Mouse (Mus musculus): ENCODE results near the gene Cnga3. TPM values are rescaled to one million over a fixed set of nuclear protein-coding genes. Genes with fewer than 3 reads are reported as not detected.
A peak's percentile ranks its signal among the peaks of the same experiment; 100 is the strongest.

Gene Cnga3
- total and polyA plus RNA-seq, 3 experiments, result 0.08 to 0.36 (median 0.30) TPM

DNA sequence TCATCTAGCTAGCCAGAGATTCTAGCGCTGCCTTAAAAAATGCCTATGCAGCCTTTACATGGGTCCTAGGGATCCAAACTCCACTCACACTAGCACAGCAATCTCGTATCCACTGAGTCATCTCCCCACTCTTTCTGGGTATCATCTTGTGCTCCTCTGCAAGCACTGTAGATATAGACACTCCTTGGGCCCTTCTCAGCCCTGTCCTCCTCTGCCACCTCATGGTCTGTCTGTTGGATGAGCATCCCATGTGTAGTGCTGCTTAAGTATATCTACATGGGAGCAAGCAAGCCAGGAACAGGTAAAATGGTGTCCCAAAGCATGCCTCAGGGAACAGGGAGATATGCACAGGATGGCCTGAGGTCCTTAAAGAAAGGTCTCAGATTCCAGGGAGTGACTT is 36.4 kb upstream of the Cnga3 start:
- H3K4me3 ChIP-seq (replicated peaks in 1 of 3; ENCODE audit: low read depth in 2 of 3, low read length in 2 of 3, poor library complexity in 1 of 3), result no peak overlapping the region
- H3K27me3 ChIP-seq (replicated peaks), result no peaks in the 10 kb centered on the region
- no peaks in the 10 kb centered on the region for H3K79me2 ChIP-seq (replicated peaks; ENCODE audit: control insufficient read depth, extremely low read depth, insufficient read depth, poor library complexity, severe bottlenecking)
- DNase-seq (ENCODE audit: extremely low read depth), result no peak
- no peaks in the 10 kb centered on the region for H3K9me3 ChIP-seq (replicated peaks; ENCODE audit: low read length)
- peaks cover 0 to 6% of the 10 kb centered on the region in 2 experiments; a peak in 1 of 4 replicates for H3K4me1 ChIP-seq (ENCODE audit: control insufficient read depth in 1 of 2, insufficient read depth in 2 of 2)
- TF ChIP-seq UBTF (IDR thresholded peaks at IDR 0.05; ENCODE audit: low read depth, low read length) (no peak), CHD2 (IDR thresholded peaks at IDR 0.05; ENCODE audit: low read length) (no peak), CTCF (conservative IDR thresholded peaks at IDR 0.05 in 1 of 2, IDR thresholded peaks at IDR 0.05 in 1 of 2; ENCODE audit: low read depth in 2 of 2, low read length in 2 of 2) (peak in 1 of 2 experiments; percentile 38; a peak in 2 of 4 replicates), MAX (IDR thresholded peaks at IDR 0.05; ENCODE audit: low read length) (no peak), MAFK (IDR thresholded peaks at IDR 0.05; ENCODE audit: insufficient replicate concordance, low read length) (no peak), ELF1 (IDR thresholded peaks at IDR 0.05; ENCODE audit: low read depth, low read length) (no peak), ETS1 (conservative IDR thresholded peaks at IDR 0.05; ENCODE audit: low read depth, low read length) (no peak), RAD21 (IDR thresholded peaks at IDR 0.05; ENCODE audit: low read depth, low read length) (peak; percentile 38), POLR2A (IDR thresholded peaks at IDR 0.05; ENCODE audit: low read depth, low read length) (no peak), NRF1 (IDR thresholded peaks at IDR 0.05; ENCODE audit: low read depth, low read length) (no peak), SMC3 (IDR thresholded peaks at IDR 0.05; ENCODE audit: low read depth, low read length) (peak; percentile 30), ZMIZ1 (IDR thresholded peaks at IDR 0.05; ENCODE audit: low read depth, low read length) (no peak), MAZ (IDR thresholded peaks at IDR 0.05; ENCODE audit: low read depth, low read length) (no peak), TBP (conservative IDR thresholded peaks at IDR 0.05; ENCODE audit: low read depth, low read length) (no peak), SIN3A (IDR thresholded peaks at IDR 0.05; ENCODE audit: low read length) (no peak)
- in situ Hi-C loops (cut with MboI; ENCODE audit: low pct_ligation_motif_present, low pct_unique_long_range_greater_than_20kb, low sequenced_read_pairs), result no loop called here
- no peak overlapping the region for H3K27ac ChIP-seq (ENCODE audit: insufficient read depth, low read depth)
- no peak overlapping the region for H3K9ac ChIP-seq (ENCODE audit: insufficient read depth, low read depth)
- dilution Hi-C loops (cut with MboI; ENCODE audit: extremely low pct_ligation_motif_present, extremely low pct_unique_long_range_greater_than_20kb, low sequenced_read_pairs), result no loop called here
- H3K4me2 ChIP-seq (ENCODE audit: insufficient read depth, low read depth, poor library complexity, severe bottlenecking), result no peak overlapping the region
- no peaks in the 10 kb centered on the region for H3K36me3 ChIP-seq (replicated peaks in 1 of 2; ENCODE audit: control insufficient read depth in 1 of 2, insufficient read depth in 1 of 2, low read length in 1 of 2)

DNA sequence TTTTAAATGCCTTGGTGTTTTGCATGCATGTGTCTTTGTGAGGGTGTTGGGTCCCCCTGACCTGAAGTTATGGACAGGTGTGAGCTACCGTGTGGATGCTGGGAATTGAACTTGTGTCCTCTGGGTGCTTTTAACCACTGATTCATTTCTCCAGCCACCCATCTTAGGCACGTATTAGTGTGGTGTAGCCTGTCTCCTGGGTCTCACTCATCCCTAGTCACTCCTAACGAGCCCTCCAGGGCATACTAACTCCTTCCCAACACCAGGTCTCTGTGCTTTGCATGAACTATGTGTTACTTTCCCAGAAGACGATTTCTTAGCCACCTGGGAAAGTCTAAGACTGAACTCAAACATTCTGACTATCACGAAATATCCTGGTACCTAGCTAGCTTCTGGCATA is 34.4 kb upstream of the Cnga3 start:
- Histone ChIP-seq H3K4me3 (replicated peaks in 1 of 3; ENCODE audit: low read depth in 2 of 3, low read length in 2 of 3, poor library complexity in 1 of 3) (no peak overlapping the region), H3K27me3 (replicated peaks) (no peaks in the 10 kb centered on the region), H3K9ac (ENCODE audit: insufficient read depth, low read depth) (no peak overlapping the region), H3K4me2 (ENCODE audit: insufficient read depth, low read depth, poor library complexity, severe bottlenecking) (no peak overlapping the region), H3K27ac (ENCODE audit: insufficient read depth, low read depth) (no peak overlapping the region), H3K4me1 (ENCODE audit: control insufficient read depth in 1 of 2, insufficient read depth in 2 of 2) (peaks cover 0 to 6% of the 10 kb centered on the region in 2 experiments; a peak in 1 of 4 replicates), H3K9me3 (replicated peaks; ENCODE audit: low read length) (no peaks in the 10 kb centered on the region), H3K36me3 (replicated peaks in 1 of 2; ENCODE audit: control insufficient read depth in 1 of 2, insufficient read depth in 1 of 2, low read length in 1 of 2) (no peaks in the 10 kb centered on the region), H3K79me2 (replicated peaks; ENCODE audit: control insufficient read depth, extremely low read depth, insufficient read depth, poor library complexity, severe bottlenecking) (no peaks in the 10 kb centered on the region)
- dilution Hi-C loops (cut with MboI; ENCODE audit: extremely low pct_ligation_motif_present, extremely low pct_unique_long_range_greater_than_20kb, low sequenced_read_pairs) (no loop called here), in situ Hi-C loops (cut with MboI; ENCODE audit: low pct_ligation_motif_present, low pct_unique_long_range_greater_than_20kb, low sequenced_read_pairs) (no loop called here)
- no peak for DNase-seq (ENCODE audit: extremely low read depth)
- TF ChIP-seq MAFK (IDR thresholded peaks at IDR 0.05; ENCODE audit: insufficient replicate concordance, low read length) (no peak), ZMIZ1 (IDR thresholded peaks at IDR 0.05; ENCODE audit: low read depth, low read length) (no peak), IRF4 (IDR thresholded peaks at IDR 0.05; ENCODE audit: low read depth, low read length) (no peak), BHLHE40 (IDR thresholded peaks at IDR 0.05; ENCODE audit: low read depth, low read length) (no peak), ETS1 (conservative IDR thresholded peaks at IDR 0.05; ENCODE audit: low read depth, low read length) (no peak), JUND (conservative IDR thresholded peaks at IDR 0.05; ENCODE audit: low read depth, low read length) (no peak), TBP (conservative IDR thresholded peaks at IDR 0.05; ENCODE audit: low read depth, low read length) (no peak), E2F4 (IDR thresholded peaks at IDR 0.05; ENCODE audit: insufficient replicate concordance, low read depth, low read length) (no peak), CHD2 (IDR thresholded peaks at IDR 0.05; ENCODE audit: low read length) (no peak), USF2 (conservative IDR thresholded peaks at IDR 0.05; ENCODE audit: low read depth, low read length) (no peak), TCF12 (IDR thresholded peaks at IDR 0.05; ENCODE audit: low read depth, low read length) (no peak), PAX5 (IDR thresholded peaks at IDR 0.05; ENCODE audit: low read length) (no peak), RCOR1 (conservative IDR thresholded peaks at IDR 0.05; ENCODE audit: low read depth, low read length) (no peak)
